Mouse (Mus musculus) ES-E14 (cell line): ENCODE results near the gene Mras.

Source experiments
- CHD2 ChIP-seq: IDR thresholded peaks from 2 replicates; pipeline ENCODE4 v1.6.1; 2014; ENCODE audit warnings: mild to moderate bottlenecking, low read depth, low read length, inconsistent platforms
- MAFK ChIP-seq: IDR thresholded peaks from 2 replicates; pipeline ENCODE4 v1.6.1; 2014; ENCODE audit warnings: mild to moderate bottlenecking, low read depth, low read length, inconsistent platforms; ENCODE audit not compliant: insufficient read depth
- ZC3H11A ChIP-seq: IDR thresholded peaks from 2 replicates; pipeline ENCODE4 v1.6.1; 2012; ENCODE audit warnings: low read depth, mild to moderate bottlenecking, inconsistent platforms, low read length, borderline replicate concordance

- no peak for TF ChIP-seq ZC3H11A
- no peak for TF ChIP-seq MAFK
- no peak for TF ChIP-seq CHD2
Measured at GRCm38 (mm10) chr9:99355971-99356370, 81.2 kb downstream of the Mras start.
